Mouse (Mus musculus) CH12.LX (cell line): ENCODE results near the gene Ssh2. TPM values are rescaled to one million over a fixed set of nuclear protein-coding genes. Genes with fewer than 3 reads are reported as not detected.

Experiments
- DNase-seq: peaks from one replicate; pipeline ENCODE4 v3.0.0-alpha.2; 2013; ENCODE audit errors: extremely low read depth
- H3K27ac ChIP-seq: 2 replicates; pipeline ENCODE4 v1.5.1; 2012; ENCODE audit warnings: low read depth, mild to moderate bottlenecking, control low read depth, moderate library complexity; ENCODE audit not compliant: insufficient read depth
- H3K27me3 ChIP-seq: replicated peaks from 2 replicates; pipeline ENCODE3; 2012; ENCODE audit warnings: inconsistent platforms
- H3K36me3 ChIP-seq, 2 experiments: replicated peaks in 1 of 2; 2 replicates each; pipeline versions ENCODE3 to v1.6.1; 2012; ENCODE audit warnings: inconsistent platforms in 1 of 2, low read length in 1 of 2, mild to moderate bottlenecking in 1 of 2, mixed read lengths in 1 of 2, moderate library complexity in 1 of 2; ENCODE audit not compliant: control insufficient read depth in 1 of 2, insufficient read depth in 1 of 2
- H3K4me1 ChIP-seq, 2 experiments: 2 replicates each; pipeline ENCODE4 v1.6.1; 2012; ENCODE audit warnings: inconsistent platforms in 1 of 2, moderate library complexity in 1 of 2; ENCODE audit not compliant: insufficient read depth in 2 of 2, control insufficient read depth in 1 of 2
- H3K4me2 ChIP-seq: 2 replicates; pipeline ENCODE4 v1.6.1; 2012; ENCODE audit warnings: low read depth, mild to moderate bottlenecking, control low read depth; ENCODE audit not compliant: poor library complexity, insufficient read depth, severe bottlenecking
- H3K4me3 ChIP-seq, 3 experiments: fragments of 150-350 bp in 1 of 3; sonication (generic) in 1 of 3; replicated peaks in 1 of 3; 2 replicates each; pipeline versions ENCODE3 to v1.5.1; 2011 to 2012; ENCODE audit warnings: low read depth in 2 of 3, low read length in 2 of 3, mild to moderate bottlenecking in 2 of 3, moderate library complexity in 2 of 3, control low read depth in 1 of 3, improper control_type of control experiment in 1 of 3, inconsistent platforms in 1 of 3, mixed read lengths in 1 of 3; ENCODE audit not compliant: poor library complexity in 1 of 3
- H3K79me2 ChIP-seq: replicated peaks from 2 replicates; pipeline ENCODE4 v1.6.1; 2012; ENCODE audit warnings: mild to moderate bottlenecking, moderate library complexity; ENCODE audit not compliant: control insufficient read depth, poor library complexity, insufficient read depth, severe bottlenecking; ENCODE audit errors: extremely low read depth
- H3K9ac ChIP-seq: 2 replicates; pipeline ENCODE4 v1.6.1; 2012; ENCODE audit warnings: low read depth, mild to moderate bottlenecking, control low read depth, moderate library complexity; ENCODE audit not compliant: insufficient read depth
- H3K9me3 ChIP-seq: replicated peaks from 2 replicates; pipeline ENCODE3; 2012; ENCODE audit warnings: low read length, inconsistent platforms, mixed read lengths
- BHLHE40 ChIP-seq: IDR thresholded peaks from 2 replicates; pipeline ENCODE4 v1.6.1; 2011; ENCODE audit warnings: mild to moderate bottlenecking, low read depth, low read length, improper control_type of control experiment
- CHD1 ChIP-seq: IDR thresholded peaks from 2 replicates; pipeline ENCODE4 v1.6.1; 2012; ENCODE audit warnings: low read depth, low read length, improper control_type of control experiment, inconsistent platforms
- CHD2 ChIP-seq: IDR thresholded peaks from 2 replicates; pipeline ENCODE4 v1.6.1; 2011; ENCODE audit warnings: low read length, improper control_type of control experiment
- CTCF ChIP-seq, 2 experiments: IDR thresholded peaks in 1 of 2; conservative IDR thresholded peaks in 1 of 2; 2 replicates each; pipeline ENCODE4 v1.5.1; 2011 to 2012; ENCODE audit warnings: low read depth in 2 of 2, low read length in 2 of 2, improper control_type of control experiment in 1 of 2, inconsistent platforms in 1 of 2, mild to moderate bottlenecking in 1 of 2, moderate library complexity in 1 of 2
- E2F4 ChIP-seq: IDR thresholded peaks from 2 replicates; pipeline ENCODE4 v1.6.1; 2011; ENCODE audit warnings: low read depth, low read length, improper control_type of control experiment; ENCODE audit not compliant: insufficient replicate concordance
- ELF1 ChIP-seq: IDR thresholded peaks from 2 replicates; pipeline ENCODE4 v1.6.1; 2014; ENCODE audit warnings: low read depth, mild to moderate bottlenecking, inconsistent platforms, low read length, improper control_type of control experiment
- EP300 ChIP-seq: IDR thresholded peaks from 2 replicates; pipeline ENCODE4 v1.6.1; 2011; ENCODE audit warnings: low read length, improper control_type of control experiment
- ETS1 ChIP-seq: conservative IDR thresholded peaks from 2 replicates; pipeline ENCODE4 v1.6.1; 2012; ENCODE audit warnings: low read depth, mild to moderate bottlenecking, inconsistent platforms, low read length, improper control_type of control experiment, moderate library complexity
- HCFC1 ChIP-seq: IDR thresholded peaks from 2 replicates; pipeline ENCODE4 v1.6.1; 2012; ENCODE audit warnings: low read depth, mild to moderate bottlenecking, inconsistent platforms, low read length, improper control_type of control experiment
- KAT2A ChIP-seq: IDR thresholded peaks from 2 replicates; pipeline ENCODE4 v1.6.1; 2012; ENCODE audit warnings: low read length, improper control_type of control experiment, inconsistent platforms; ENCODE audit not compliant: insufficient replicate concordance
- MAFK ChIP-seq: IDR thresholded peaks from 2 replicates; pipeline ENCODE4 v1.6.1; 2011; ENCODE audit warnings: low read length, improper control_type of control experiment; ENCODE audit not compliant: insufficient replicate concordance
- MAZ ChIP-seq: IDR thresholded peaks from 2 replicates; pipeline ENCODE4 v1.6.1; 2012; ENCODE audit warnings: low read depth, mild to moderate bottlenecking, inconsistent platforms, low read length, improper control_type of control experiment, moderate library complexity
- MEF2A ChIP-seq: IDR thresholded peaks from 2 replicates; pipeline ENCODE4 v1.6.1; 2014; ENCODE audit warnings: low read depth, mild to moderate bottlenecking, inconsistent platforms, low read length, improper control_type of control experiment, borderline replicate concordance
- NELFE ChIP-seq: IDR thresholded peaks from 2 replicates; pipeline ENCODE4 v1.6.1; 2011; ENCODE audit warnings: low read depth, low read length, improper control_type of control experiment
- PAX5 ChIP-seq: IDR thresholded peaks from 2 replicates; pipeline ENCODE4 v1.6.1; 2012; ENCODE audit warnings: low read length, inconsistent platforms, mixed read lengths
- POLR2AphosphoS2 ChIP-seq: IDR thresholded peaks from 2 replicates; pipeline ENCODE4 v1.6.1; 2011; ENCODE audit warnings: low read depth, low read length, improper control_type of control experiment
- RCOR1 ChIP-seq: conservative IDR thresholded peaks from 2 replicates; pipeline ENCODE4 v1.6.1; 2012; ENCODE audit warnings: low read depth, mild to moderate bottlenecking, inconsistent platforms, low read length, improper control_type of control experiment
- TBP ChIP-seq: conservative IDR thresholded peaks from 2 replicates; pipeline ENCODE4 v1.6.1; 2011; ENCODE audit warnings: low read depth, low read length, improper control_type of control experiment
- UBTF ChIP-seq: IDR thresholded peaks from 2 replicates; pipeline ENCODE4 v1.6.1; 2012; ENCODE audit warnings: low read depth, mild to moderate bottlenecking, inconsistent platforms, low read length, improper control_type of control experiment, moderate library complexity
- USF1 ChIP-seq: IDR thresholded peaks from 2 replicates; pipeline ENCODE4 v1.6.1; 2014; ENCODE audit warnings: low read depth, mild to moderate bottlenecking, inconsistent platforms, low read length, improper control_type of control experiment
- USF2 ChIP-seq: conservative IDR thresholded peaks from 2 replicates; pipeline ENCODE4 v1.6.1; 2011; ENCODE audit warnings: low read depth, low read length, improper control_type of control experiment
- ZC3H11A ChIP-seq: IDR thresholded peaks from 2 replicates; pipeline ENCODE4 v1.6.1; 2012; ENCODE audit warnings: low read depth, mild to moderate bottlenecking, inconsistent platforms, low read length, improper control_type of control experiment
- ZKSCAN1 ChIP-seq: IDR thresholded peaks from 2 replicates; pipeline ENCODE4 v1.6.1; 2012; ENCODE audit warnings: low read depth, inconsistent platforms, low read length, improper control_type of control experiment, borderline replicate concordance
- dilution Hi-C: fragments of 300-500 bp; cut with MboI; formaldehyde crosslinking; loops from 2 replicates; pipeline ENCODE4 v1.14.3; 2020; ENCODE audit warnings: low sequenced_read_pairs; ENCODE audit not compliant: extremely low pct_unique_long_range_greater_than_20kb, extremely low pct_ligation_motif_present
- in situ Hi-C: fragments of 300-500 bp; cut with MboI; formaldehyde crosslinking; loops from 3 replicates; pipeline ENCODE4 v1.14.3; 2019; ENCODE audit warnings: low sequenced_read_pairs, low pct_ligation_motif_present, low pct_unique_long_range_greater_than_20kb, mixed read lengths
- polyA plus RNA-seq: library from polyadenylated mRNA; unstranded; fragments of >175 nt; gene quantifications from 2 replicates; pipeline ENCODE4 v1.2.1, GENCODE M21; 2012; ENCODE audit warnings: low read depth; ENCODE audit not compliant: insufficient read length
- total RNA-seq, 2 experiments: library from RNA; depleted of rRNA; stranded (reverse); fragments of 300-350 nt in 1 of 2; fragments of >200 nt in 1 of 2; gene quantifications; 2 replicates each; pipeline ENCODE4 v1.2.3; 2012 to 2014

Gene Ssh2
- total and polyA plus RNA-seq, 3 experiments, result 5.9 to 14.6 (median 6.3) TPM

- no peak overlapping the region for H3K9ac ChIP-seq
- no peak overlapping the region for H3K4me3 ChIP-seq
- H3K79me2 ChIP-seq, result no peaks in the 10 kb centered on the region
- H3K27ac ChIP-seq, result no peak overlapping the region
- no peak overlapping the region for H3K4me2 ChIP-seq
- no peak for DNase-seq
- peaks cover 11 to 43% of the 10 kb centered on the region in 2 experiments for H3K36me3 ChIP-seq
- H3K4me1 ChIP-seq, result peaks cover 3 to 15% of the 10 kb centered on the region in 2 experiments
- in situ Hi-C loops (no loop called here), dilution Hi-C loops (no loop called here)
- H3K9me3 ChIP-seq, result no peaks in the 10 kb centered on the region
- no peaks in the 10 kb centered on the region for H3K27me3 ChIP-seq
- no peak for TF ChIP-seq E2F4
- no peak for TF ChIP-seq USF2
- TF ChIP-seq MEF2A, result no peak
- no peak for TF ChIP-seq POLR2AphosphoS2
- no peak for TF ChIP-seq RCOR1
- no peak for TF ChIP-seq NELFE
- TF ChIP-seq MAFK, result no peak
- no peak for TF ChIP-seq CHD1
- no peak for TF ChIP-seq ZKSCAN1
- TF ChIP-seq UBTF, result no peak
- TF ChIP-seq USF1, result no peak
- TF ChIP-seq EP300, result no peak
- no peak for TF ChIP-seq BHLHE40
- TF ChIP-seq ELF1, result no peak
- no peak for TF ChIP-seq MAZ
- no peak for TF ChIP-seq CTCF (conservative IDR thresholded peaks at IDR 0.05 in 1 of 2, IDR thresholded peaks at IDR 0.05 in 1 of 2; ENCODE audit: low read depth in 2 of 2, low read length in 2 of 2)
- TF ChIP-seq TBP, result no peak
- TF ChIP-seq HCFC1, result no peak
- TF ChIP-seq, all 38 proteins: peak for 0
Observed at GRCm38 (mm10) chr11:77437026-77437425, 220.9 kb downstream of the Ssh2 start.

- TF ChIP-seq POLR2AphosphoS2 (no peak), ZC3H11A (no peak), CHD2 (no peak), MAFK (no peak), ETS1 (no peak), PAX5 (no peak), UBTF (no peak), KAT2A (no peak), NELFE (no peak)
- TF ChIP-seq, all 38 proteins: peak for 0
- H3K27ac ChIP-seq, result no peak overlapping the region
- H3K4me1 ChIP-seq, result peaks cover 16 to 45% of the 10 kb centered on the region in 2 experiments
- dilution Hi-C loops, result no loop called here
- no peaks in the 10 kb centered on the region for H3K79me2 ChIP-seq
- in situ Hi-C loops, result loop anchor here (10.0 kb wide), 3 partner anchors 95 to 335 kb away; partner anchors contain the start of gene Ssh2
- H3K9me3 ChIP-seq, result no peaks in the 10 kb centered on the region
- H3K4me2 ChIP-seq, result no peak overlapping the region
- H3K4me3 ChIP-seq, result no peak overlapping the region
- no peak for DNase-seq
- H3K36me3 ChIP-seq, result peaks cover 11 to 44% of the 10 kb centered on the region in 2 experiments
- no peaks in the 10 kb centered on the region for H3K27me3 ChIP-seq
- no peak overlapping the region for H3K9ac ChIP-seq
Observed at GRCm38 (mm10) chr11:77440081-77440480, 224.0 kb downstream of the Ssh2 start.
